Mouse (Mus musculus) embryonic facial prominence, embryonic 15.5 days (tissue): ENCODE data around the gene Vps26c. TPM values are rescaled to one million over a fixed set of nuclear protein-coding genes. Genes with fewer than 3 reads are reported as not detected.

Source experiments
- ATAC-seq: fragments of 200-750 bp; cut with Nextera tagmentation; 2 replicates; pipeline ENCODE4 v1.8.0; 2017; ENCODE audit warnings: low read depth, moderate TSS enrichment; ENCODE audit not compliant: insufficient number of reproducible peaks, low FRiP score, low TSS enrichment
- H3K27ac ChIP-seq: fragments of 300-500 bp; sonication (generic); replicated peaks from 2 replicates; pipeline ENCODE4 v1.5.1; 2015; ENCODE audit warnings: mild to moderate bottlenecking, inconsistent platforms
- H3K27me3 ChIP-seq: fragments of 300-500 bp; sonication (generic); 2 replicates; pipeline ENCODE4 v1.6.1; 2015; ENCODE audit warnings: inconsistent platforms
- H3K36me3 ChIP-seq: fragments of 300-500 bp; sonication (generic); 2 replicates; pipeline ENCODE4 v1.6.1; 2015; ENCODE audit warnings: mild to moderate bottlenecking, inconsistent platforms
- H3K4me1 ChIP-seq: fragments of 300-500 bp; sonication (generic); 2 replicates; pipeline ENCODE4 v1.6.1; 2015; ENCODE audit warnings: inconsistent platforms
- H3K4me2 ChIP-seq: fragments of 300-500 bp; sonication (generic); replicated peaks from 2 replicates; pipeline ENCODE4 v1.6.1; 2015; ENCODE audit warnings: mild to moderate bottlenecking, inconsistent platforms
- H3K4me3 ChIP-seq: fragments of 300-500 bp; sonication (generic); replicated peaks from 2 replicates; pipeline ENCODE4 v1.5.1; 2015; ENCODE audit warnings: mild to moderate bottlenecking, inconsistent platforms
- H3K9ac ChIP-seq: fragments of 300-500 bp; sonication (generic); 2 replicates; pipeline ENCODE4 v1.6.1; 2015; ENCODE audit warnings: inconsistent platforms
- H3K9me3 ChIP-seq: fragments of 300-500 bp; sonication (generic); replicated peaks from 2 replicates; pipeline ENCODE4 v1.6.1; 2016; ENCODE audit warnings: inconsistent platforms
- WGBS: fragments of 180-500 bp; shearing (Covaris S2); methylation state at CpG from one replicate; pipeline ENCODE4 v1.1.7; 2015; 5-methylcytosine and 5-hydroxymethylcytosine counted together
- polyA plus RNA-seq: library from polyadenylated mRNA; unstranded; fragments of >200 nt; fragmentation: Nextera tagmentation; extraction: Ambion mirVana; gene quantifications from 2 replicates; pipeline ENCODE4 v1.2.1, GENCODE M21; 2015

Gene Vps26c
- polyA plus RNA-seq, 1 experiment from 2014 or later = 55.8 TPM

GRCm38 (mm10) chr16:94567751-94568150 is 41.1 kb upstream of the Vps26c start:
- H3K4me2 ChIP-seq = no peak overlapping the region; the same call in 1 of the 2 replicates

DNA sequence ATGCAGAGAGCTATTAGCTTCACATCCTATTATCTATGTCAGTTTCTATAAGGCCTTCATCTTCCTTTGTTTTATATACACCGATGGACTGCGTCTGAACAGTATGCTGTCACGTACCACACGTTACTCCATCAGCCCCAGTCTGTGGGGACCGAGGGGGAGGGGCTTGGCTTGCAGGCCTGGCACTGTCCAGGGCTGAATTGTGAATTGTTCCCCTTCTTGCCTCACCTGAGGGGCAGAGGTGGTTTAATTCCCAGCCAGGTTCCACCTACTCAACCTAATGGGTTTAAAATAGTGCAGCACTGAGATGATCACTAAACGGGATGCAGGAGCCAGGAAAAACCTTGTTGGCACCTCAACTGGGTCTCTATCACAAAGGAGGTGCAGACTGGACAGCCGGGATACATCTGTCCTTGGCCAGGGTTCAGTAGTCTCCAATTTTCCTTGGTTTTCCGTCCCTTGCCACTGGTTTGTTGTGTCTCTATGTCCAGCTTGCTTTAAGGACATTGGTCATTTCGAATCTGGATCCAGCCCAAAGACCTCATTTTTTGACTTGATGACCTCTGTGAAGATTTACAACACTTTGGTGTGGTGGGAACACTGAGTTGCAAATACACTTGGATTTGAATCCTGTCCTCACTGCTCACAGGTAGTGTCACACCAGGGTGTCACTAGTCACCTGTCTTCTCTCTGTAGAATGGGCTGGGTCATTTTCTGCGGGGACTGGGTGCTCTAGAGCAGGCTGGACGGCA is 40.4 kb upstream of the Vps26c start:
- Histone ChIP-seq H3K9ac (no peak overlapping the region), H3K9me3 (no peaks in the 10 kb centered on the region), H3K4me2 (no peak overlapping the region), H3K4me1 (peaks cover 5% of the 10 kb centered on the region), H3K27me3 (no peaks in the 10 kb centered on the region), H3K27ac (no peak overlapping the region), H3K36me3 (no peaks in the 10 kb centered on the region), H3K4me3 (no peak overlapping the region)
- WGBS = 79% methylated on average over 11 of the region's 11 CpGs
- no peak for ATAC-seq

More at GRCm38 (mm10) chr16:94567751-94568150, 41.1 kb upstream of the Vps26c start:
- Histone ChIP-seq H3K36me3 (no peaks in the 10 kb centered on the region), H3K27me3 (no peaks in the 10 kb centered on the region), H3K9ac (no peak overlapping the region), H3K4me3 (no peak overlapping the region), H3K27ac (peak overlapping the region; percentile 100; the same call in 1 of the 2 replicates), H3K4me1 (peaks cover 10% of the 10 kb centered on the region), H3K9me3 (no peaks in the 10 kb centered on the region)
- 77% methylated on average over 5 of the region's 5 CpGs for WGBS
- ATAC-seq = no peak

- H3K27ac ChIP-seq = no peak overlapping the region
- H3K9me3 ChIP-seq = no peaks in the 10 kb centered on the region
- ATAC-seq = no peak
- no peak overlapping the region for H3K9ac ChIP-seq
- H3K36me3 ChIP-seq = no peaks in the 10 kb centered on the region
- H3K27me3 ChIP-seq = no peaks in the 10 kb centered on the region
- H3K4me2 ChIP-seq = no peak overlapping the region
- WGBS = 49% methylated on average over 8 of the region's 8 CpGs
- H3K4me3 ChIP-seq = no peak overlapping the region
- no peaks in the 10 kb centered on the region for H3K4me1 ChIP-seq
These were observed 39.5 kb upstream of the Vps26c start for GRCm38 (mm10) chr16:94566124-94566523.

GRCm38 (mm10) chr16:94560618-94561017 is 34.0 kb upstream of the Vps26c start:
- H3K4me3 ChIP-seq = no peak overlapping the region
- no peak overlapping the region for H3K9ac ChIP-seq
- no peaks in the 10 kb centered on the region for H3K9me3 ChIP-seq
- no peak overlapping the region for H3K4me2 ChIP-seq
- no peak for ATAC-seq
- no peak overlapping the region for H3K27ac ChIP-seq
- no peaks in the 10 kb centered on the region for H3K4me1 ChIP-seq
- H3K27me3 ChIP-seq = no peaks in the 10 kb centered on the region
- 82% methylated on average over 5 of the region's 5 CpGs for WGBS
- no peaks in the 10 kb centered on the region for H3K36me3 ChIP-seq

GRCm38 (mm10) chr16:94559782-94560181 is 33.2 kb upstream of the Vps26c start:
- 65% methylated on average over 7 of the region's 7 CpGs for WGBS
- no peak for ATAC-seq
- Histone ChIP-seq H3K36me3 (no peaks in the 10 kb centered on the region), H3K9ac (no peak overlapping the region), H3K4me1 (no peaks in the 10 kb centered on the region), H3K27me3 (no peaks in the 10 kb centered on the region), H3K9me3 (no peaks in the 10 kb centered on the region), H3K4me2 (no peak overlapping the region), H3K4me3 (no peak overlapping the region), H3K27ac (no peak overlapping the region)

DNA sequence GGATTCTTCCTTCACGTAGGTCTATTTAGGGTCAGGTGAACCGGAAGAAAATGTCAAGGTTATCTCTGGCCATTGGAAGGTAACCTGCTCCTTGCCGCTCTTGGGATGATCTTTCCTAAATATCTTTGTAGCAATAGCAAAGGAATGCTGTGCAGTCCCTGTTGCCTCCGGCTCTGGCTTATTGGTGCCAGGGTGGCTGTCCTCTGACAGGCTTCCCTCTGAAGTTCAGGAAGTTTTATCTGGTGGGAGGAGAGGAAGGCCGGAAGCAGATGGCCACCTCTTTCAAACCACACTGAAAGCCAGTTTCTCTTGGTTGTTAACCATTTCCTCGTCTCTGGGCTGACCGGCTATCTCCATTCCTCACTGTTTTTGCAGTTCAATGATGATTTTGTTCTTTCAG is 32.7 kb upstream of the Vps26c start:
- 41% methylated on average over 7 of the region's 7 CpGs for WGBS
- no peak for ATAC-seq
- no peaks in the 10 kb centered on the region for H3K9me3 ChIP-seq
- H3K27me3 ChIP-seq = no peaks in the 10 kb centered on the region
- H3K36me3 ChIP-seq = no peaks in the 10 kb centered on the region
- H3K4me2 ChIP-seq = no peak overlapping the region
- no peak overlapping the region for H3K27ac ChIP-seq
- no peaks in the 10 kb centered on the region for H3K4me1 ChIP-seq
- H3K9ac ChIP-seq = no peak overlapping the region
- H3K4me3 ChIP-seq = no peak overlapping the region

DNA sequence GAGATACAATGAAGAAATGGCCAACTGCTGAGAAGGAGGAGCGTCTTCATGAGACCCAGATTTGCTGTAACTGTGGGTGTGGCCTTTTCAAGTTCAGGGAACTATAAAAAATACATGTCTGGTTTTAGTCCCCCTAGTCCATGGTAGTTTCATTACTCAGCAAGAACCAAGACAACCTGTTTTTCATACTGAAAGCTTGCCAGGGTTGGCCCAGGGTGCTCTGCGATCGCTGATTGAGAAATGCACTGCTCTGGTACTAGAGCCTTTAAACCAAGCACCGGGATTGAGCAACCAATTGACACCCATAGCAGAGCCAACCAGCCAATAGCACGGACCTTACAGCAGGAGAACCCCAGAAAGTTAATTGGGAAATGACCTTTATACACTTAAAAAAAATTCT is 29.6 kb upstream of the Vps26c start:
- no peak overlapping the region for H3K4me3 ChIP-seq
- H3K27me3 ChIP-seq = no peaks in the 10 kb centered on the region
- no peaks in the 10 kb centered on the region for H3K36me3 ChIP-seq
- 75% methylated on average over 5 of the region's 5 CpGs for WGBS
- no peak overlapping the region for H3K27ac ChIP-seq
- no peaks in the 10 kb centered on the region for H3K4me1 ChIP-seq
- no peak overlapping the region for H3K9ac ChIP-seq
- no peak overlapping the region for H3K4me2 ChIP-seq
- H3K9me3 ChIP-seq = no peaks in the 10 kb centered on the region
- no peak for ATAC-seq

DNA sequence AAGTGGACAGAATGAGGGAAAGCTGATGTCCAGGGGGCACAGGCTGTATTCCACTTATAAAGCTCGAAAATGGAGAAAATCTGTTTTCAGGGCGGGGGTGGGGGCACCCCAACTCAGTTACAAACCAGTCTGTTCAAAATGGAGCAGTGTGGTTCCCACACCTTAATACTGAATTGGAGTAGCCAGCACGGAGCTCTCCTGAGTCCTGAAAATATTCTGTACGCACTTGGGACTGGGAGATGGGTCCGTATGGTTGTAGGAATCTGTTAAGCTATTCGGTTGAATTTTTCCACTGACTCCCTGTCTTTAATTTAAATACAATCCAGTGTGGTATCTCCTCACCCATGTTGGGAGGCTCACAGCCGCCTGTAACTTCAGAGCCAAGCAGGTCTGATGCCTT is 28.7 kb upstream of the Vps26c start:
- Histone ChIP-seq H3K9ac (no peak overlapping the region), H3K27me3 (no peaks in the 10 kb centered on the region), H3K9me3 (no peaks in the 10 kb centered on the region), H3K27ac (no peak overlapping the region), H3K4me3 (no peak overlapping the region), H3K4me1 (no peaks in the 10 kb centered on the region), H3K4me2 (no peak overlapping the region), H3K36me3 (no peaks in the 10 kb centered on the region)
- 64% methylated on average over 7 of the region's 7 CpGs for WGBS
- no peak for ATAC-seq

DNA sequence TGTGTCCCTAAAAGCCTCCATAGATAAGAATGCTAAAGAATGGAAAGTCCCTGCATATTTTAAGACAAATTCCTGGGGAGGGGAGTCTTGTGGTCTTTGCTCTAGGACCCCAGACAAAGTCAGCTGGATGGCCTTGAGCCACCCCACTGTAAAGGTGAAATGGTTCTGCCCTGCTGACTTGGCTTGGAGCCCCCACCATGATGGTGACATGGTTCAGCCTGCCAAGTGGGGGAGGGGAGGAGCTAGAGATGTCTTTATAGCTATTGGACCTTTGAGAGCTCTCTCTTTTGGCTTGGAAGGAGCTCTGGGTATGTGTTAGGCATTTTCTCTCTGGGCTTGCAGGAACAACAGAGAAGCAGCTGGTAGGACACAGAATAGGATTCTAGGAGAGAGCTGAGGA is 25.3 kb upstream of the Vps26c start:
- no peaks in the 10 kb centered on the region for H3K4me1 ChIP-seq
- H3K4me3 ChIP-seq = no peak overlapping the region
- ATAC-seq = no peak
- no peak overlapping the region for H3K4me2 ChIP-seq
- no peak overlapping the region for H3K27ac ChIP-seq
- no peaks in the 10 kb centered on the region for H3K9me3 ChIP-seq
- no peaks in the 10 kb centered on the region for H3K27me3 ChIP-seq
- H3K9ac ChIP-seq = no peak overlapping the region
- H3K36me3 ChIP-seq = no peaks in the 10 kb centered on the region

DNA sequence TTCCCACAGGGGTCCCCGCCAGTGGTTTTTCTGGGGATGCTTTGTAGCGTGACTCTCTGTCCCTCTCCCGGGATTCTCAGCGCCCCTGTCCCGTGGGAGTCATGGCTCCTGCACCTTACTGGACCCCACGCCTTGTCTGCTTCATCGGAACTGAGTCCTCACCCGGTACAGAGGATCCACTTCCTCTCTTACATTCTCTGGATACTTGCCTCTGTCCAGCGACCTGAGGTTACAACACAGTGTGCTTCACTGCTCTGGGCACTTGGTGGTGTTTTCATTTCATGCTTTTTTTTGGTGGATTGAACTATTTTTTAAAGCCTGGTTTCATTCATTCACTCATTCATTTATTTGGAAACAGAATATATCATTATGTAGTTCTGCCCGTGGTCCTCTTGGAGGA is 23.2 kb upstream of the Vps26c start:
- Histone ChIP-seq H3K36me3 (no peaks in the 10 kb centered on the region), H3K4me2 (no peak overlapping the region), H3K27me3 (no peaks in the 10 kb centered on the region), H3K4me1 (no peaks in the 10 kb centered on the region), H3K27ac (no peak overlapping the region), H3K9me3 (no peaks in the 10 kb centered on the region), H3K4me3 (no peak overlapping the region), H3K9ac (no peak overlapping the region)
- 68% methylated on average over 10 of the region's 10 CpGs for WGBS
- ATAC-seq = no peak

DNA sequence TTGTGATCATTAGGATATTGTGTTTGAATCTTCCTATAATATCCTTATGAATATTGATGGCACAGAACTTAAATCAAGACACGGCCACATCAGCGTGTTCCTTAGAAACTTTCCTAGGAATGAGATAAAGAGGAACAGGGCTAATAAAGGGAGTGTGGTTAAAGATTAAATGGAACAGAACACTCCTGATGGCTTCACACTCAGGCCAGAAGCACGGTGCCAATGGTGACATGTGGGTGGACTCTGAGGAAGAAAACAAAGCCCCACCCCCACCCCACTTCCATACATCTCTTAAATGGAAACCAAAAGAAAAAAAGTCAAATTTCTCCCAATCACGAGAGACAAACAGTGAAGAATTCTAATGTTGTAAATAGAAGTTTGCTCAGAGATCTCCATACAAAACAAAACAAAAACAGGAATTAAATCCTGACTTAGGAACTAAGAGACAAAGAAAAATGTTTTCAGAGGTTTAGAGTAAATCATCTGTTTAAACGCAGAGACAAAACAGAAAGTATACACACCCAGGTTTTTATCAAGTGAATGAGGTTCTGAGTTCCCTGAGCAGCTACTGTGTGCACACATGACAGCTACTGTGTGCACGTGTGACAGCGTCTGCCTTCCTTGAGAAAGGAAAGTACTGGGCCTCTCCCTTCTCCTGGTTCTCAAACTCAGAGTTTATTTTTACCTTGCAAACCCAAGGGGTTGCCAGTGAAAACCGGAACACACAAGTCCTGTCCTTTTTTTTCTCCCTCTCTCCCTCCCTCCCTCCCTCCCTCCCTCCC is 19.3 kb upstream of the Vps26c start:
- 61% methylated on average over 8 of the region's 8 CpGs for WGBS
- no peak overlapping the region for H3K4me3 ChIP-seq
- H3K27me3 ChIP-seq = no peaks in the 10 kb centered on the region
- H3K4me1 ChIP-seq = no peaks in the 10 kb centered on the region
- no peak for ATAC-seq
- no peak overlapping the region for H3K4me2 ChIP-seq
- no peak overlapping the region for H3K27ac ChIP-seq
- no peak overlapping the region for H3K9ac ChIP-seq
- H3K9me3 ChIP-seq = no peaks in the 10 kb centered on the region
- no peaks in the 10 kb centered on the region for H3K36me3 ChIP-seq
